Mouse (Mus musculus): ENCODE results near the gene Dtnb. TPM values are rescaled to one million over a fixed set of nuclear protein-coding genes. Genes with fewer than 3 reads are reported as not detected.
"Not testable (repeated sequence)": the region's sequence is repeated elsewhere in the genome, so short reads cannot be mapped to it uniquely, and the experiment has no call there.

Gene Dtnb
- polyA plus RNA-seq (2015; fragmentation: Nextera tagmentation; extraction: Ambion mirVana): 48.7 and 58.5 TPM in 2 replicates

DNA sequence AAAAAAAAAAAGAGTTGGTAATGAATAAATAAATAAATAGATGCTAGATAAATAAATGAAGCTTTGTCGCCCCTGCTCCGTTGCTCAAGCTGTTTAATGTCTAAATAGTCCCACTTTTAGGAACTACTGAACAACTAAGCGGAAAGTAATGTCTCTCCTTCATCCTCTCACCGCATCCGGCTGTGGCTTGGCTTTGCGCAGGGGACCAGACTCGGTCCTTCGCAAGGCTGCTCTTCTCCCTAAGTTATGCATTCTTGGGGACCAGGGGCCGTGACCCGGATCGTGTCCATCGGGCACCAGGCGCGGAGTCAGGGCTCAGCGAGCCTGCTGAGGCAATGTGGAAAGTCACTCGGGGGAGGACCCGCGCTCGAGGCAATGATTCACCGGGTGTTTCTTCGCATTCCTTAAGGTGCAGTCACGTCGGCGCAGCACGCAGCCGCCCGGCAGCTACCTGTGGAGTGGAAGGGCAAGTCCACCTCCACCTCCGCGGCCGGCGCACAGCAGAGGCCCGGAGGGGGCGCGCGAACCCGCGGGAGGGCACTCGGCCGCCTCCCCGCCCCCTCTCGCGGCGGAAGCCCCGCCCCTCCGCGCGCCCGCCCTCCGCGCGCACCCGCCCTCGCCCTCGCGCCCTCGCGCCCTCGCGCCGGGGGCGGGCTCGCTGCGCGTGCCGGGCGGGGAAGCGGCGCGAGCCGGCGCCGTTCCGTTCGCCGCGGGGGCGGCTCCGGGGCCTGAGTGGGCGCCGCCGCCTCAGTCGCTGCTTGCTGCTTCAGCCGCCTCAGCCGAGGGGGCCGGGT is at the start of gene Dtnb:
Gene Dtnb (plus strand): TSS at position 595 of the 794 bp plus-strand sequence.
- Histone ChIP-seq H3K4me3 (peak within 1 kb of the TSS; percentile 98), H3K4me1 (replicated peaks) (peaks cover 20% of the 10 kb centered on the region), H3K9ac (peak within 1 kb of the TSS; percentile 97), H3K4me2 (peak within 1 kb of the TSS; percentile 73), H3K27ac (replicated peaks) (peak within 1 kb of the TSS; percentile 95), H3K27me3 (no peaks in the 10 kb centered on the region), H3K9me3 (no peaks in the 10 kb centered on the region), H3K36me3 (no peaks in the 10 kb centered on the region)
- 1% methylated on average over 65 of the region's 85 CpGs for WGBS
- ATAC-seq (ENCODE audit: low FRiP score, low read depth): peak; percentile 85

DNA sequence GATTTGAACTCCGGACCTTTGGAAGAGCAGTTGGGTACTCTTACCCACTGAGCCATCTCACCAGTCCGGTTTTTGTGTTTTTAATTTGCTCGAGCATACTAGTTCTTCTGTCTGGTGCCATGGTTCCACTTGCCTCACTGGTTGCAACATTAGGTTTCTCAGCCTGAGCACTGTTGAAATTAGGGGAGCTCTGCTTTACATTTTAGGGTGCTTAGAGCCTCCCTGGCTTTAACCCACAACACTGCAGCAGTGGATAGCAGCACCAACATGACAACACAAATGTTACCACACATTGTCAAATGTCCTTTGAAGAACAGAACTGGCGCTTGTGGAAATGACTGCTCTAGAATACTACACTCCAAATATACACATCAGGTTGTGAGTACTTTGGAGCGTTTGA is 46.6 kb upstream of the Dtnb start:
- H3K9ac ChIP-seq: no peak overlapping the region
- H3K27ac ChIP-seq (replicated peaks): no peak overlapping the region
- WGBS: 95% methylated on average over 5 of the region's 5 CpGs
- no peaks in the 10 kb centered on the region for H3K9me3 ChIP-seq
- no peak overlapping the region for H3K4me2 ChIP-seq
- H3K4me3 ChIP-seq: no peak overlapping the region
- H3K4me1 ChIP-seq (replicated peaks): no peaks in the 10 kb centered on the region
- no peak for ATAC-seq (ENCODE audit: low FRiP score, low read depth)
- no peaks in the 10 kb centered on the region for H3K27me3 ChIP-seq
- H3K36me3 ChIP-seq: no peaks in the 10 kb centered on the region

DNA sequence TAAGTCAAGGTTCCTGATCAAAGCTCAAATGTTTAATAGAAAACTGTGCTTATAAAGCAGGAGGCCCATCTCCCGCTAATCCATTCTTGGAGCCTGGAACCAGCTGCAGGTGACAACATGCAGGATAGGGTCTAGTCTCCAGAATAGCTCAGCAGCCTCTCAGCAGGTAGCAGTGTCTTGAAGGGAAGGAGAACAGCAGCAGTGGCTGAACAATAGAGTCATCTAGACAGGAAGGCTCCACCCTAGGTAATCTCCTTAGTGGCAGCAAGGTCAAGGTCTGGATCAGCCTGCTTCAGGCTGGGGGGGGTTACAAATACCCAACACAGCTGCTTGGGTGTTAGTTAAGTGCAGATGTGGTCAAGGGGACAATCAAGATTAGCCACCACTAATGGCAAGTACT is 36.7 kb upstream of the Dtnb start:
- H3K36me3 ChIP-seq; H3K9ac ChIP-seq; ATAC-seq (ENCODE audit: low FRiP score, low read depth); H3K4me2 ChIP-seq; H3K27me3 ChIP-seq; H3K9me3 ChIP-seq; H3K4me3 ChIP-seq; H3K27ac ChIP-seq (replicated peaks); H3K4me1 ChIP-seq (replicated peaks): not testable (repeated sequence)
- WGBS: 96% methylated on average over 1 of the region's 1 CpGs

DNA sequence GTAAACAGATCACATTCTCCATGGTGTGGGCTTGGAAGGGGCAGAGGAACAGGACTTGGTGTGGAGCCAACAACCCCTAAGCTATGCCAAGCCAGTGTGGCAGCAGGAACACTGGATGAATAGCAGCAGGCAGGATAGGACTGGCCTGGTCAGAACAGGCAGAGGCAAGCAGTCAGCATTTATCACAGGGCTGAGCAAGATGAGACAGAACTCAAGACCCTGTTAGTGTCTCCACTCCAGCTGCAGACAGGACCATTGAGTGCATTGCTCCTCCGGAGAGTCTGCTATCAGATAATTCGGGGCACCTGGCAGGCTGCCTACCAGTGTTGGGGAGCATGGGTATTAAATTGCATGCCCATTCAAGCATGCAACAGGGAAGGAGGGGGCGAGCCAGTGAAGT is 34.6 kb upstream of the Dtnb start:
- 64% methylated on average over 3 of the region's 3 CpGs for WGBS
- Histone ChIP-seq H3K27me3 (no peaks in the 10 kb centered on the region), H3K4me2 (no peak overlapping the region), H3K36me3 (no peaks in the 10 kb centered on the region), H3K9me3 (no peaks in the 10 kb centered on the region), H3K9ac (no peak overlapping the region), H3K4me1 (replicated peaks) (no peaks in the 10 kb centered on the region), H3K27ac (replicated peaks) (peak overlapping the region; percentile 45; the same call in 1 of the 2 replicates), H3K4me3 (no peak overlapping the region)
- ATAC-seq (ENCODE audit: low FRiP score, low read depth): peak; percentile 73; the same call in 1 of the 2 replicates

GRCm38 (mm10) chr12:3538036-3538435 is 34.1 kb upstream of the Dtnb start:
- no peak for ATAC-seq (ENCODE audit: low FRiP score, low read depth)
- Histone ChIP-seq H3K4me2 (no peak overlapping the region), H3K27me3 (no peaks in the 10 kb centered on the region), H3K4me3 (no peak overlapping the region), H3K36me3 (no peaks in the 10 kb centered on the region), H3K27ac (replicated peaks) (peak overlapping the region; percentile 45; the same call in 1 of the 2 replicates), H3K9ac (no peak overlapping the region), H3K4me1 (replicated peaks) (no peaks in the 10 kb centered on the region), H3K9me3 (no peaks in the 10 kb centered on the region)
- 92% methylated on average over 1 of the region's 1 CpGs for WGBS

DNA sequence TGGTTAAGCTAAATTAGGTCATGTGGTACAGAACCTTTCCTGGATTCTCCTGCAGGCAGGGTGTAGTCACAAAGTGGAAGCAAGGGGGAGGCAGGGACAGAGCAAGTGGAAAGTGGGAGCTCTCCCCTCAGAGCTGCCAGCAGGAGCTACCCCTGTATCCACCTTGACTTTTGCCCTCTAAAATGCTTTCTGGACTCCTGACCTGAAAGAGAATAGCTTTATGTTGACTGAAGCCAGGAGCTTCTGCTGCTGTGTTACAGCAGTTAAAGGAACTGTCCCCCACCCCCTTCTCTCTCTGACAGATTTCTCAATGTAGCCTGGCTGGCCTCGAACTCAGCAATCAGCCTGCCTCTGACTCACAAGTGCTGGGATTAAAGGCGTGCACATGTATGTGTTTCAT is 32.6 kb upstream of the Dtnb start:
- H3K9ac ChIP-seq: no peak overlapping the region
- WGBS: 72% methylated on average over 2 of the region's 2 CpGs
- H3K9me3 ChIP-seq: no peaks in the 10 kb centered on the region
- no peaks in the 10 kb centered on the region for H3K27me3 ChIP-seq
- no peak overlapping the region for H3K4me3 ChIP-seq
- no peak overlapping the region for H3K27ac ChIP-seq (replicated peaks)
- no peaks in the 10 kb centered on the region for H3K36me3 ChIP-seq
- no peak overlapping the region for H3K4me2 ChIP-seq
- ATAC-seq (ENCODE audit: low FRiP score, low read depth): no peak
- no peaks in the 10 kb centered on the region for H3K4me1 ChIP-seq (replicated peaks)

DNA sequence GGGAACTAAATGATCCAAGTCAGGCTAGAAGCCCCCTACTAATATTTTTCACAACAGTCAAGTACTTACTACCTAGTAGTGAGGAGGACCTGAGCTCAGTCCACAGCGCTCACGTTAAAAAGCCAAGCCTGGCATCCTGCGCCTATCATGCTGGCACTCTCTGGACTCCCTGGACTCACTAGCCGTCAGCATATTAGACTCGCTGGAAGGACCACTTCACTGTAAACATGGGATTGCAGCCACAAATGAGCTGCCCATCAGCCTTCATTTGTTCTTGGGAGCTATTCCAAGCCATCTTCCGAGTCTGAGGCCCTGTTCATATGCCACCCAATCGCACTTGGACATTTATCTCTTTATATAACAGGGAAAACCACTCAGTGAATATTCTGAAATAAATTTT is 31.3 kb upstream of the Dtnb start:
- Histone ChIP-seq H3K4me3 (no peak overlapping the region), H3K9ac (no peak overlapping the region), H3K4me2 (no peak overlapping the region), H3K4me1 (replicated peaks) (no peaks in the 10 kb centered on the region), H3K27me3 (no peaks in the 10 kb centered on the region), H3K27ac (replicated peaks) (no peak overlapping the region), H3K9me3 (no peaks in the 10 kb centered on the region), H3K36me3 (no peaks in the 10 kb centered on the region)
- 93% methylated on average over 7 of the region's 7 CpGs for WGBS
- no peak for ATAC-seq (ENCODE audit: low FRiP score, low read depth)

- no peak overlapping the region for H3K4me2 ChIP-seq
- no peaks in the 10 kb centered on the region for H3K36me3 ChIP-seq
- ATAC-seq (ENCODE audit: low FRiP score, low read depth): no peak
- no peaks in the 10 kb centered on the region for H3K9me3 ChIP-seq
- no peaks in the 10 kb centered on the region for H3K4me1 ChIP-seq (replicated peaks)
- H3K27ac ChIP-seq (replicated peaks): no peak overlapping the region
- 81% methylated on average over 3 of the region's 3 CpGs for whole genome bisulfite sequencing
- H3K4me3 ChIP-seq: no peak overlapping the region
- H3K27me3 ChIP-seq: no peaks in the 10 kb centered on the region
- no peak overlapping the region for H3K9ac ChIP-seq
These were observed 26.7 kb upstream of the Dtnb start for GRCm38 (mm10) chr12:3545451-3545850.

DNA sequence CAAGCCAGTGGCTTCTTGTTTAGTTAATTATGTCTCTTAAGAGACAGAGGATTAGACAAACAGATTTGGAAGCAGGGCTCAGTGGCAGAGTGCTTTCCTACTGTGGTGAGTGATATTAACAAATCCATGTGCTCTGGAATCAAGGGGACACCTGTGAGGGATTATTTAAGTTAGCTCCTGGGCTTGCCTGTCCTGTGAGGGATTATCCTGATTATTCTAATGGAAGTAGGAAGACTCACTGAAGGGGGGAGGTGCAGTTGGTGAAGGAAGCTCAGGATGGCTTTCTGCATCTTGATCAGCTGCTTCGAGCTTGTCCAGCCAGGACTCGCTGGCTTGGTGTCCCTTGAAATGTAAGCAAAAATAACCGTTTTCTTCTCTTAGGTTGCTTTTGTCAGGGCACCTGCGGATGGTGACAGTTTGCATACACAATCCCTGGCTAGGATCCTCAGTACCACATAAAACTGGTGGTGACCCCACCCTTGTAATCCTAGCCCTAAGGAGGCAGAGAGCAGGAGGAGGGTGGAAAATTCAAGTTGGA is 26.0 kb upstream of the Dtnb start:
- ATAC-seq (ENCODE audit: low FRiP score, low read depth): no peak
- H3K27me3 ChIP-seq: no peaks in the 10 kb centered on the region
- no peak overlapping the region for H3K9ac ChIP-seq
- no peak overlapping the region for H3K4me2 ChIP-seq
- WGBS: 49% methylated on average over 4 of the region's 4 CpGs
- H3K27ac ChIP-seq (replicated peaks): no peak overlapping the region
- H3K36me3 ChIP-seq: no peaks in the 10 kb centered on the region
- no peaks in the 10 kb centered on the region for H3K9me3 ChIP-seq
- no peak overlapping the region for H3K4me3 ChIP-seq
- no peaks in the 10 kb centered on the region for H3K4me1 ChIP-seq (replicated peaks)

DNA sequence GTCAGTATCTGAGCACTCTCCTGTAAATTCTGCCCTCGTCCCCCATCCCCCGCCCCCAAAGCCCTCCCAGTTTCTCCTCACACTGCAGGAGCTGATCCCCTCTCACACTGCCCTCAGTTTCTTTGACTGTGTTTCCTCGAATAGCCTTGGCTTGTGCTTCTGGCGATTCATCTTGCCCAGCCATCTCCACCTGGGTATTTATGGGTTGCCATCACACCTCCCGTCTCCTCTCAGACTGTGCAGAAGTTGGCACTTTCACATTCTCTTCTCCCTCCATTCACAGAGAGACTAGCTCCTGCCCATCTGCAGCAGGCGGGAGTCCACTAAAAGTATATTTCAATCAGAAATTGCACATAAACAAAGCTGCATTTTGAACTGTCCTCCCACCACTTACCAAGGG is 25.4 kb upstream of the Dtnb start:
- Histone ChIP-seq H3K9ac (no peak overlapping the region), H3K4me2 (no peak overlapping the region), H3K9me3 (no peaks in the 10 kb centered on the region), H3K4me3 (no peak overlapping the region), H3K27me3 (no peaks in the 10 kb centered on the region), H3K36me3 (no peaks in the 10 kb centered on the region), H3K27ac (replicated peaks) (no peak overlapping the region), H3K4me1 (replicated peaks) (no peaks in the 10 kb centered on the region)
- 48% methylated on average over 6 of the region's 6 CpGs for WGBS
- no peak for ATAC-seq (ENCODE audit: low FRiP score, low read depth)

GRCm38 (mm10) chr12:3547506-3547905 is 24.7 kb upstream of the Dtnb start:
- H3K4me1 ChIP-seq (replicated peaks): no peaks in the 10 kb centered on the region
- H3K36me3 ChIP-seq: no peaks in the 10 kb centered on the region
- ATAC-seq (ENCODE audit: low FRiP score, low read depth): no peak
- no peak overlapping the region for H3K9ac ChIP-seq
- no peak overlapping the region for H3K27ac ChIP-seq (replicated peaks)
- H3K4me3 ChIP-seq: no peak overlapping the region
- H3K4me2 ChIP-seq: no peak overlapping the region
- no peaks in the 10 kb centered on the region for H3K27me3 ChIP-seq
- H3K9me3 ChIP-seq: no peaks in the 10 kb centered on the region
- WGBS: 64% methylated on average over 4 of the region's 4 CpGs

- Histone ChIP-seq H3K9ac (no peak overlapping the region), H3K9me3 (no peaks in the 10 kb centered on the region), H3K36me3 (no peaks in the 10 kb centered on the region), H3K27me3 (no peaks in the 10 kb centered on the region), H3K4me2 (no peak overlapping the region), H3K4me1 (replicated peaks) (no peaks in the 10 kb centered on the region), H3K4me3 (no peak overlapping the region), H3K27ac (replicated peaks) (no peak overlapping the region)
- WGBS: 64% methylated on average over 3 of the region's 3 CpGs
- ATAC-seq (ENCODE audit: low FRiP score, low read depth): no peak
These were observed 24.3 kb upstream of the Dtnb start for GRCm38 (mm10) chr12:3547911-3548310.
